Mouse (Mus musculus) lung, postnatal 25 days (tissue): ENCODE results near the gene Wasf2.

ENCODE experiments used
- DNase-seq: peaks from one replicate; pipeline ENCODE4 v3.0.0; 2022; ENCODE audit warnings: low spot score

Gene Wasf2

DNA sequence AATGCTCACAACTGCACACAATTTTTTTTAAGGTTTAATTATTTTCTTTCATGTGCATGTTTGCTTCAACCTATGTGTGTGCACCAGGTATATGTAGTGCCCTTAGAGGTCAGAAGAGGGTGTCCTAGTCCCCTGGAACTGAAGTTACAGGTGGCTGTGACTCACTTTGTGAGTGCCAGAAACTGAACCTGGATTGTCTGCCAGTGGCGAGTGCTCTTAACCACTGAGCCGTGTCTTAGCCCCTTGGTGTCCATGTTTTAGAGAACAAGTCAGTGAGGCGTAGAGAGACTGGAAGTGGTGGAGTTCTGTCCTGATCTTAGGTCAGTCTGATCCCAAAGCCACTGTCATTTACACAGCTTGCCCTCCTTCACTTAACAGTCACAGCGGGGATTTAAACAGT, 2.4 kb upstream of the Wasf2 start:
- DNase-seq: no peak

DNA sequence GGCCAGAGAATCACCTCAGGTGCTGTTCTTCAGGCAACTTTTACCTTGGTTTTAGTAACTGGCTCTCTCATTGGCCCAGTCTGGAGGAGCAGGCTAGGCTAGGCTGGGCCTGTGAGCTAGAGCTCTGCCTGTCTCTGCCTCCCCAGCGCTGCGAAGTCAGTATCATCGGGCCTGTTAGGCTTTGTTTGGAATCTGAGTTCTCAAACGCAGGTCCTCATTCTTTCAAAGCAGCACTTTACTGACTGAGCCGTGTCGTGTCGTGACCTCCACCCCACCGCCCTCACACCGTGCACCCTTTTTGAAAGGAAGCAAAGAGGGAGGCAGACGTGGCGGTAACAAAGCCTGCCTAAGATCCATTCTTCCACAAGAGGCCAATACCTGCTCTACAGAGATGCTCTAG, 914 bp upstream of the Wasf2 start:
- no peak for DNase-seq

DNA sequence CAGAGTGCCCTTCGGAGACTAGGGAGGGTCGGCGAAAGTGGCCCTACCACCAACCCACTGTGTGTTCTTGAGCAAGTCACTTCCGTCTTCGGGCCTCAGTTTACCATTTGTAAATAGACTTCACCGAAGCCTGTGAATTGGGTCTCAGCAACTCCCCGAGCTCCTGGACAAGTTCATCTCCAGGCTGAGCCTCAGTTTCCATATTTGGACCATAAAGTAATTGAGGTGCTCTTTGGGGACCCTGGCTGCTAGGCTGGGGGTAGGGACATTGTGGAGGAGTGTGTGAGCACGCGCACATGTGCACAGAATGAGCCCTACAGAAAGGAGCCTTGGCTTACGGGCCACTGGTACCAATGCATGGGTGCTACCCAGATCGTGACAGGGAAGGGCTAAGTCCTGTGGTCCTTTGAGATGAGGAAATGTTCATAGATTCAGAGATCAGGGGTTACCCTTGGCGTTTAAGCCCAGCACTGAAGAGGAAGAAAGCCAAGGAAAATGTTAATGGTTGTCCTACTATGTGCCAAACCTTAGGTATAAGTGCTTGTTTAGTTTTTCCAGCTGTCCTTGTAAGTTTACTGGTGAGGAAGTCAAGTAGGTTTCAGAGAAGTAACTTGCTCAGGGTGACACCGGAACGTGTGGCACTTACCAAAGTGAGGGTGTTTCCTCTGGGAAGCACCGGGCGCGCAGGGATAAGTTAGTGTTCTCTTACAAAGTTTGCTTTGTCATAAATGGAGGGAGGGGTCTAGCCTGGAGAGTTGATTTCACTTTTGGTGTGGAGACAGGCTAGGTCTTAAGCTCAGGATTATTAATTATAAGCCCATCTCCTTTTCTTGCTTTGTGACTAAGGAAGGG, 811 bp downstream of the Wasf2 start:
- peak; percentile 38 for DNase-seq

DNA sequence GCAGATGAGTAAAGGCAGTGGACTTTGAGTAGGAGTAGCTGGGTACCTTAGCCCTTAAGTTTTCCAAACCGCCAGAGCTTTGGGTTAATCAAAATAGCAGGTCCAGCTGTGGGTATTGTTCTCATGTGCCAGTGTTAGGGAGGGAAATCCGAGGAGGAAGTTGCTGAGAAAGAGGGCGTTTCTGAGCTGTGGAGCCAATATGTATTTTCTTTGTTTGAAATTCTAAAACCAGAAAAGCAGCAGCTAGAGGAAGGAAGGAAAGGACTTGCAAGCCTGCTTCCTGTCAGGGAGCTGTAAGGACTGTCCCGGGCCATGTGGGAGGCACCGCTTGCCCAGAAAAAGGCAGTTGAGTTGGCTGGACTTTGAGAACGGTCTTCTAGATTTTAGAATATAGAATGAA, 1.7 kb downstream of the Wasf2 start:
- DNase-seq: peak; percentile 87

DNA sequence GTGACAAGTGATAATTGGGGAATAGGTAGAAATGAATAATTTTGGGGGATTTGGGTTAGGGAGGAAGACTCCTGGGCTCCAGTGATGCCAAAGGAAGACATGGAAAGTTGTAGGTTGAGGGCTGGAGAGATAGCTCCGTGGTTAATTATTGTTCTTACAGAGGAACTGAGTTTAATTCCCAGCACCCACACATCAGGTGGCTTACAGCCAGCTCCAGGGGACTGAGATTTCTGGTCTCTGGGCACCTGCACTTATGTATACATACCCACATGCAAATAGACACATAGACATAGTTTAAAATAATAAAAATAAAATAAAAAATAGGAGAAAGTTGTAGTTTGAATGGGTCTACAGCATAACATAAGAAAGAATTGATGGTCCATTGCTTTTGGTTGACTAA, 6.6 kb downstream of the Wasf2 start:
- DNase-seq: no peak

DNA sequence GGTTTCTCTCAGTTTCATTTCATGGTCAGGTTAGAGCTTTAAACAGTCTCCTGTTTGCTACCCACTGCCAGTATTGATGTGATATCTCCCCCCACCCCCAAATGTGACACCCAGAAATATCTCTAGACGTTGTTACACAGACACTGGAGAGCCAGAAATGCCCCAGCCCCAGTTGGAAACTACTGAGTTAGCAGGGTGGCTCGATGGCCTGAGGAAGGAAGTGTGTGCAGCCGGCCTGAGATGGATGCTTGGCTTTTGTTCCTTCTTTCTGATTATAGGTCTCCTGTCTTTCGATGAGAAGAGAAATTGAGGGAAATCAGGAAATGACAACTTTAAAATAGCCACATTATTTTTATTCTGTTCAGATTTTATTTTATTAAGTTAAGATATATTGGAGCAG, 8.7 kb downstream of the Wasf2 start:
- DNase-seq: peak; percentile 20

DNA sequence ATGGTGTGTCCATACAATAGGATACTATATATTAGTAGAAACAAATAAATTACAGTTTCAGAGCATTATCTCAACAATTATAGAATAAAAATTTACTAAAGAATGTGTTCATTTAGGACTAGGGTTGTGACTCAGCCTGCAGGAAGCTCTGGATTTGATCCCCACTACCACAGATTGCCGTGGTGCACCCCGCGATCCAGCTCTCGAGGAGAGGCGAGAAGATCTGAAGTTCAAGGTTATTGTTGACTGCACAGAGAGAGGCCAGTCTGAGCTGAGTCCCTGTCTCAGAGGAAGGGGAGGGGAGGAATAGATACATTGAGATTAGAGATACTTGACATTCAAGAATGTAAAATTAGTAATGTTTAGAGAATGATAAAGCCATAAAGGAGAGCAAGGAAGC, 24.7 kb downstream of the Wasf2 start:
- DNase-seq: no peak

DNA sequence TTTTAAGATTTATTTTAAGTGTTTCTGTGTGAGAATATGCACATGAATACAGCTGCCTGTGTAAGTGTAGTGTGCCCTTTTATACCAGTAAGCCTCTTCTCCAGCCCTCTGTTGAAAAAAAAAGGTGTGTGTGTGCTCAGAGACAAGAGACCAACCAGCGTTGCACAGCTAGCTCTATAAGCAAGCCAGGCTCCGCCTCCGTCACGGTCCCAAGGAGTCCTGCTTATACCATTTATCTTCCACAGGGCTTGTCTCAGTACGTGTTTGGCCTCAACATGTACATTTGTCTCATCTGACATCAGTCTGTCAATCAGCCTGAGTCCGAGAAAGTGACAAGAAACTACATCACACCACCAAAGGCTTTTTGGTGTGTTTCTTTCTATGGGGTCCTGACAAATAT, 25.4 kb downstream of the Wasf2 start:
- DNase-seq: no peak

DNA sequence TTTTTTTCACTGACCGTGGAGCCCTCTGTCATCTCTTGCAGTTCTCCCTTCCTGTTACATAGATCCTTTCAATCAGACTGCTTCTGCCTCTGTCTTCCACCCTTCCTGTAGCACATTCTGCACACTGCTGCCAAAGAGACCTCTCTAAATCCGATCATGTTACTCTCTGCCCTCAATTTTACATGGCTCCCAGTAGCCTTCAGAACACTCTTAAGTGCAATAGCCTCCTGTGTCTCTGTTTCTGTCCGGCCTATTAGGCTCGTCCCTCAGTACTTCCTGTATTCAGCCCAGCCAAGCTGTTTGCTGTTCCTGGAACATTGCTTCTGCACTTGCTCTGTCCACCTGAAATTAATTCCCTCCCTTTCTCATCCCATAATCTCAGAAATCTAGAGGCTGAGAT, 26.1 kb downstream of the Wasf2 start:
- DNase-seq: no peak

DNA sequence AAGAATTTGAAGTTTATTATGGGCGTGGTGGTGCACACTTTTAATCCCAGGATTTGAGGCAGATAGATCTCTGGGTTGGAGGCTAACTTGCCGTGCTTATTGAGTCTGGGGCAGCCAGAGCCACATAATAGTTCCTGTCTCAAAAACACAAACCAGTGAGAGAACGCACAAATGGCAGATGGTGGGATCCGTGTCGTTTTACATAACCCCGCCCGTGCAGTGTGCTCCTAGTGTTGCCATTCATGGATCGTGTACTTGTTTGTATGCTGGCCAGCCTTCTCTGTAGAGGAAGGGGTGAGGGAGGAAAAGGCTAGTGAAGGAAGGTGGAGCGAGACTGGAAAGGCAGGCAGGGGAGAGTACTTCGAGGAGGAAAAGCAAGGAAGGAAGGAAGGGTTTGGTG, 26.5 kb downstream of the Wasf2 start:
- no peak for DNase-seq

DNA sequence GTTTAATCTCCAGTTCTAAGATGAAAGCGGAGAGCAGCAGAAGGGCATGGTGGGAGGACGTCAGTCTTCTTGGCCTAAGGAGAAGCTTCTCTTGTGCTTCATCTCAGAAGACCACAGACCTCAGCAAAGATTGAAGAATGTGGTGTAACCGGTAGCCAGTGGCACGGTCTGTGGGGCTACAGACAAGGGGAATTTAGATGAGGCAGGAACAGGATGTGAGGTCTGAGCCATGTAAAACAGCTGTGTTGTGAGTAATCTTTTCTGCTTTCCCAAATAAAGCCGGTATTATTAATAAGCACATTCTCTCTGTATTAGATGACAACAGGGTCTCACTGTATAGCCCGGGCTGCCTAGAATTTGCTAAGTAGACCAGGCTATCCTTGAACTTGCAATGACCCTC, 28.8 kb downstream of the Wasf2 start:
- DNase-seq: peak; percentile 38

DNA sequence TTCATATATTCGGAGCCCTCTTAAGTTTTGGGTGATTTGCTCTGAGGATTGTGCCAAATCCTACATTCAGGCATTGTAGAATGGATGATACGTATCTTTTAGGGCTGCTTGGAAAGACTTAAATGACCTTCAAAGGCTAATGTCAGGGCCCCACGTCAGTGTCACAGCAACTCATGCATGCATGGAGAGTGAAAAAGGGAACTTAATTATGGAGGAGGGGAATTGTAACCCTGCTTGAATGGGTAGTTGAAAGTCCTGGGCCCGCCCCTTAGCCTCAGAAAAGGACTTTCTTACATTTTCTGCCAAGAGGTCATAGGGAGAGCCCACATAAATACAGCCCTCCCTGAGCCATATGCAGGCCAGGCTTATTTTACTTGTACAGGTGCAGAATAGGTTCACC, 29.3 kb downstream of the Wasf2 start:
- peak; percentile 40 for DNase-seq

DNA sequence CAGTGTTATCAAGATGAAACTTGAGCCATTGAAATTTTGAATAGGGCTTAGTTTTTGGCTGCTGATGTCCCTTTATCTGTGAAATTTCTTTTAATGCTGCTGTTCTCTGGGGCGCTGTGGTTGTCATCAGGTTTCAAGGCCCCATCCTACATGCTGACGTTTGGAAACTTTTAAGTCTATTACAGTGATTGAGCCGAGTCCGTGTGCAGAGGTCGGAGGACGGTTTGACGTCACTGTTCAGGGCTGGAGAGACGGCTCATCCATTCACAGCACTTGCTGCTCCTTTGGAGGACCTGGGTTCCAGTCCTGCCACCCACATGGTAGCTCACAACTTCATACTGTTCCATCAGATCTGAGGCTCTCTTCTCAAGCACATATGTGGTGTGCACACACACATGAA, 29.9 kb downstream of the Wasf2 start:
- no peak for DNase-seq

DNA sequence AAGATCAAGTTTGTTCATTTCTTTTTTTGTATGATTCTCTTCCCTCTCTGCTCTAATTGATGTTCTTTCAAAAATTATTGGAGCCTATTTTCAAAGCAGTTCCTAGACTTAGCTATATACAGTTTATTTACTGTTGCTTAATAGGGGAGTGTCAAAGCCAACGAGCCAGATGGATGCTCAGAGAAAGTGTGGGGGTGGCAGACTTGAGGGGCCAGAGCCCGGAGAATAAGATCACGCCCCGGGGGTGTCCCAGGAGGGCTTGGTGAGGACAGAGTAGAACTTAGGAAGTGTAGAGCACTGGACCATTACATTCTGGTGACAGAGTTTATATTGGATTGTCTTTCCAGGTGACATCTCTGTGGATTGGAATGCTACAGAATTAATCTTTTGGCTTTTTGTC, 30.5 kb downstream of the Wasf2 start:
- no peak for DNase-seq

DNA sequence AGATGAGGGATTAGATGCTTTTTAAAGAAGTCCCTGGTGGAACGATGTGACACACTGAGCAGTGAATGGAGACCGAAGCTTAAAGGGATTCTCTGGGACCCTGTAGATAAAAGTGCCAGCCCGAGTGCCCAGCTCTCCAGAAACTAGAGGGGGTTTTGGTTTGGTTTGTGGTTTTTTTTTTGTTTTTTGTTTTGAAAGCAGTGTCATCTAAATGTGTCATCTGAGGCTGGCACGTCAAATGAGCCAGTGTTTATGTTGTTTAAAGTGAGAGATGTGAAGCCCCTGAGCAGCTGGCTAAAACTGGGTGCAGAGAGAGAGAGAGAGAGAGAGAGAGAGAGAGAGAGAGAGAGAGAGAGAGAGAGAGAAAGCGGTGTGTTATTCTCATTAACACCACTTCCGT, 31.9 kb downstream of the Wasf2 start:
- no peak for DNase-seq

DNA sequence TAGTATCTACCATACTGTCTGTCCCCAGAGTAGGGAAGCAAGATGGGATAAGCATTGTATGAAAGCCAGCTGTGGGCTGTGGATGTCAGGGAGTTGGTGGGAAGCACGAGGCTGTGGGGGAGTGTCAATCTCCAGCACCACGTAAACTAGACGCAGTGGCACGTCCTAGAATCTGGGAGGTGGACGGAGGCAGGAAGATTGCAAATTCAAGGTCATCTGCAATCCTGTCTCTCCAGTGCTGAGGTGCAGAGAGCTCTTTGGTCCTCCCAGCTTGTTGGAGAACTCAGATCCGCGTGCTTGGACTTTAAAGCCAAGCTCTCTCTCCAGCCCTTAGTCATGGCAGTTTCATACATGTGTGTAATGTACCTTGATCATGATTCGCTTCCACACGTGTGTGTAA, 36.5 kb downstream of the Wasf2 start:
- no peak for DNase-seq

DNA sequence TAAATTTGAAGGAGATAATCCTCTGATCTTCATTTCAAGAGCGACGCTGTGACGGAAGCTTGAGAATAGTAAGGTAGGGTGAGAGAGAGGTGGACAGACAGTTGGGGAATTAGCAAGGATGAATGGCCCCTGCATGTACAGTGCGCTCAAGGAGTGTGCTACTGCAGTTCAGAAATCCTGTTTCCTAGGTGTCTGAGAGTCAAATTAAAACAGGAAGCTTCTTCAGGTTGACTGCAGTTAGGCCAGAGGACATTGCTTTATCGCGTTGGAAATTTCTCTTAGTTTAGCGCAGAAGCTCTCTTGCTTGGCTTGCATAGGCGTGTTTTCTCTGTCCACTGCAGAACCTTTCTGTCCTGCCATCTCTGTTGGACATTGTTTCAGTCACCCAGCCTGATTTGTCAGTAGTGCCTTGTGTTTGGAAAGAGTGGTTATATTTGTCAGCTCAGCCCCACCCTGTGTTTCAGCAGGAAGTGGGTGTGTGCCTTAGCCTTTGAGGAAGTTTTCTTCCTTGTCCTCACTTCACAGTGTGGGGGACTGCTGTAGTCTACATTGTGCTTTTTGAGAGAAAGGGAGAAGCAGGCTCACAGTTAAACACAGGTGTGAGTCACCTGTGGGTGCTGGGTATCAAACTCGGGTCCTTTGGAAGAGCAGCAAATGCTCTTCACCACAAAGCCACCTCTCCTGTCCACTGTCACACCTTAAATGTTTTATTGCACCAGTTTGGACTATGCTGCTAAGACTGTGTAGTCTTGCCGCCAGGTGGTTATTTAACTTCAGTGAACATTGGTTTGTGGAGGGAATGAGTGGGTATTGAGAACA, 39.1 kb downstream of the Wasf2 start:
- peak; percentile 87 for DNase-seq

DNA sequence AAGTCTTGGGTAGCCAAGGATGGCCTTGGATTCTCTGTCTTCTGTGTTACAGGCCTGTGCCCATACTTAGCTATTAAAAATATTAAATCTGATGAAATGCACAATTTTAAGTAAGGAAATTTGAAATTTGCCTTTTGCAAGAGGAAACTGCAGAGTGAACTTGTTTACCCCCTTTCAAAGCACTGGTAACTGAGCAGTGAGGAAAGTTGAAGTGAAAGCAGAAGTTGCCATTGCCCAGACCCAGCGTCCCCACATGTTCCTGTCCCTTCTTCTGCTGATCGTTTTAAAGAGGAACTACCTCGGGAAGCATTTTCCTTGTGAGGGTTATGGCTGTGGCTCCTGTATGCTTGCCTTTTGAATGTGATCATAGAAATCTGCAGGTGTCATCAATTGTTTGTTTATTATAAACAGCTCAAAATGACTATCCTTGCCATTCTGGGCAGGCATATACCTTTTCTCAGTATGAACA, 39.8 kb downstream of the Wasf2 start:
- DNase-seq: peak; percentile 63

DNA sequence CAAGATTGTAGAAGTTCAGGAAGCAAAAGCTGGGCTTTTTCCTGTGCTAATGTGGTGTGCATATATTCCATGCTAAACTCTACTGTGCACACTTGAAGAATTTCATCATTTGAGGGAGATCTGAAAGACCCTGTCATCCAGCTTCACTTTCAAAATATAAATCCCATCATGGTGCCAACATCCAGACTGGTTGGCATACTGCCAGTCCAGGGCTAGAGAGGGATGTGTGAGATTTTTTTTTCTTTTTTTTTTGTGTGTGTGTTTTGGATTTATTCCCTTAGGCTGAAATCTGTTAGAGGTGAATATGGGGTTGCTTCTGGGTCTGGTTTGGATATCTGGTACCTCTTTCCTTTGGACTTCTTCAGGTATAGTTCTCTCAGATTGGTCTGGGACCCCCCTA, 40.3 kb downstream of the Wasf2 start:
- DNase-seq: peak; percentile 19

DNA sequence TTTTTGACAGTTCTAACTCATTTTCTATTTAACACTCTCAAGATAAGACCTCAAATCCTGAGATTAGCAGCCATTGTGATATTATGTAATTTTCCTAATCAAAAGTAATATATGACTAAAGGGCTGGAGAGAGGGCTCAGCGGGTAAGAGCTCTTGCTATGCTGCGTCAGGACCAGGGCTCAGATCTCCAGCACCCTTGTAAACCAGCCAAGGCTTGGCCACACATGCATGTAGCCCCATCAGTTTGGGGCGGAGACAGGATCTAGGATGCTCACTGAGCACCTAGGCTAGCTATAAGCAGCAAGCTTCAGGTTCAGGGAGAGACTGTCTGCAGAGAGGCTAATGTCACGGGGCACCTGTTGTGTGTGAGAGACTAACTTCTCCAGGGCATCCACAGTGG, 42.1 kb downstream of the Wasf2 start:
- DNase-seq: no peak

DNA sequence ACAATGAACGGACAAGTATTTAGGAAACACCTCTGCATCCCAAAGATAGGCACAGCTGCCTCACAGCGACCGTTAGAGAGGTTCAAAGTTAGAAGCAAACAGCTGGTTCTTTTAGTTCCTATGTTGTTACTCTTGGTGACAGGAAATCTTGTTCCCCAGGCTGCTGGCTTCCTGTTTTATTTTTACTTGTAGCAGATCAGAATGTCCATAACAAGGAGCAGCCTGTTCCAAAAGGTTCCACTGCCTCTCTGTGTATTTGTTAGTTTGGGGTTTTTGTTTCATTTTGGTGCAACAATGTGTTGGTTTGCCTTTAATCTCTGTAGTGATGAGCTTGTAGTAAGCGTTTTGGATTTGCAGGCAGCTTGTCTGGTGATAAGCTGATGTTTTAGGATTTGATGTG, 44.1 kb downstream of the Wasf2 start:
- peak; percentile 83 for DNase-seq

DNA sequence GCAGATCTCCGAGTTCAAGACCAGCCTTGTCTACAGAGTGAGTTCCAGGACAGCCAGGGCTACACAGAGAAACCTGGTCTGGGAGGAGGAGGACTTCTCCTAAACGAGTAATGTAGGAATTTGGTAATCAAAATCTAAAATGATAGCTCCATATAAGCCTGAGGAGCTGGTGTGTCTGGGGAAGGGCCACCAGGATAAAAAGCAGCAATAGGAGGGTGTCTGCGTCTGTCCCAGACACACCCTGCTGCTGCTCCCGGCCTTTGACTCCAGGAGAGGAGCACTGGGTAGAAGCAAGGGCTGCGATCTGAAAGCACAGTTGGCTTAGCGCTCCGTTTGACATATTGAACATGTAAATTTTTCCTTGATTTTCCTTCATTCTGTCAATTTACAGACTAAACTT, 45.0 kb downstream of the Wasf2 start:
- DNase-seq: no peak

DNA sequence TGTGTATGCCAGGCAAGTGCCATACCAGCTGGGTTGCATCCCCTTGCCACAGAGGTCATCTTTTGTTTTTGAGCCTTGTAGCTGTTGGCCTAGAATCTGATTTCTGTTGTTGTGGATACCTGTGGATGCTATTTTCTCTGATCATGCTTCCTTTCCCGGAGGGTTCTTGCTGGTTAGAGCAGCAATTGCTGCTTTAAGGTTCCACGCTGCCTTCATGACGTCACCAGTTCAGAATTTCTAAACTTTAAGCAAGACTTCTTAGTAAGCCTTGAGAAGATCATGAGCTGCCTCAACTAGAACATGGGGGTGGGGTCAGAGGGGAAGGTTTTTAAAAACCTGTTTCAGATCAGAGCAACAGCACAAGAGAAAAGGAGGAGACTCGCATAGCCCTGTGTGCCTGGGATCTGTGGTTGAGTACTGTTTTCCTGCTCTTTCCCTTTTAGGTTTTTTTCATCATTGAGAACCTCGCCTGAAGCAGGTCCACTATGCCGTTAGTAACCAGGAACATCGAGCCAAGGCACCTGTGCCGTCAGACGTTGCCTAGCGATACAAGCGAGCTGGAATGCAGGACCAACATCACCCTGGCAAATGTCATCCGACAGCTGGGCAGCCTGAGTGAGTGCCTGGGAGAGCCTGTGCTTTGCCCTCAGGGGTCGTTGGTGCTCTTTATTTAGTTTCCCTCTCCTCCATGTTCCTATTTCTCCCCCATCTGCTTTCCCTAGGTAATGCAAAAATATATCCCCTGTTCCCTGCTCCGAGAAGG, 45.9 kb downstream of the Wasf2 start:
- DNase-seq: no peak
